Mouse (Mus musculus): Measurements from ENCODE around the gene Gm11437. TPM values are rescaled to one million over a fixed set of nuclear protein-coding genes. Genes with fewer than 3 reads are reported as not detected.

Gm11437 gene
- total RNA-seq, 2 experiments from 2014 or later = not detected

DNA sequence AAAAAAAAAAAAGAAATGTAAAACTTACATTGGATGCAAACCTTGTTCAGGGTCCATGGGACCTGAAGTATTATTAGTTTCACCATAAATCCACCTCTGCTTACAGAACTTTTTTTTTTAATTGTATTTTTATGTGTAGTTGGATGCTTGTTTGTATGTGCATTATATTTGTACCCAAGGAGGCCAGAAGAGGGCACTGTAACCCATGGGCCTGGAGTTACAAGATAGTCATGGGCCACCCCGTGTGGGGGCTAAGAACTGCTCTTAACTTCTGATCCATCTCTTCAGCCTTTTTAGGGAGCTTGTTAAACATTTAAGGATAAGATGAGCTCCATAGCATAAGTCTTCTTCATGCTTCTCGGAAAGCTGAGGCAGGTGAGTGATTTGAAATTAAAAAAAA is 16.4 kb downstream of the Gm11437 start:
- DNase-seq (ENCODE audit: low spot score in 2 of 2) = no peak
- intact Hi-C loops (cut with DNase I) = no loop called here

DNA sequence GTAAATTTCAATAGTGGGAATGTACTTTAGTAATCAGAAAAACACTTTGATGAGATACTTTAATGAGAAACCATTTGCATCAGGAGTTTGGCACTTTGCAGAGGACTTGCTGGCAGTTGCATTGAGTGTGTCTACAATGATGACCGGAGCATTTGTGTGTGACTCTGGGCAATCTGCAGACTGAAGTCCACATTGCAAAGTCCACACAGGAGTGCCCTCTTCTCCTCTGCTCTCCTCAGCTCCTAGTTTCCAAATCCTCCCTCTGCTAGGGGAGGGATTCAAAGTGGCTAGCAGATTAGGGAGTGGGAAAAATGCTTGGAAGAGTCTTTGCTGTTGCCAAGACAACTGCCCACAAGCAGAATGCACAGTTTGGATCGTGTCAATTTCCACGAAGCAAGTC is 21.2 kb downstream of the Gm11437 start:
- no peak for DNase-seq (ENCODE audit: low spot score in 2 of 2)
- intact Hi-C loops (cut with DNase I) = no loop called here

DNA sequence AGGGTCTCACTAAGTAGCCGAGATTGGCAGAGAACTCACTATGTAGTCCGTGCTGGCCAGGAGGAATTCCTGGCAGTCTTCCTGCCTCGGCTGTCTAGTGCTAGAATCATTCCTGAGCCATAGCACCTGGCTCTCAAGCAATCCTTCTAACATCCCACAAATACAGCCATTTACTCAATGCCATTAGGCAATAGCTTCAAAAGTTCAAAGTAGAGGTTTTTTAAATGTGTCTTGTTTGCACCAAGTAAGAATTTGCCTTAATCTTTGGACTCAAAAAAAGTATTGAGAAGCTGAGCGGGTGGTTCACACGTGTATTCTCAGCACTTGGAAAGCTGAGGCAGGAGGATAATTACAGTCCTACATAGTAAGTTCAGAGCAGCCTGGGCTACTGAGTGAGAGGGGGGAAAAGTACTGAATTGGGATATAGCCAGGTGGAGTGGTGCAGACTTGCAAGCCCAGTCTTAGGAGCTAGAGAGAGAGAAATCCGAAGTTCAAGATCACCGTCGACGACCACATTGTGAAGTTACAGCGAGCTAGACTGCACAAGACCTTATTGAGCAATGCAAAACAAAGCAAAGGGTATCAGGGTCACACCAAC is 22.0 kb downstream of the Gm11437 start:
- no peak for DNase-seq (ENCODE audit: low spot score in 2 of 2)

DNA sequence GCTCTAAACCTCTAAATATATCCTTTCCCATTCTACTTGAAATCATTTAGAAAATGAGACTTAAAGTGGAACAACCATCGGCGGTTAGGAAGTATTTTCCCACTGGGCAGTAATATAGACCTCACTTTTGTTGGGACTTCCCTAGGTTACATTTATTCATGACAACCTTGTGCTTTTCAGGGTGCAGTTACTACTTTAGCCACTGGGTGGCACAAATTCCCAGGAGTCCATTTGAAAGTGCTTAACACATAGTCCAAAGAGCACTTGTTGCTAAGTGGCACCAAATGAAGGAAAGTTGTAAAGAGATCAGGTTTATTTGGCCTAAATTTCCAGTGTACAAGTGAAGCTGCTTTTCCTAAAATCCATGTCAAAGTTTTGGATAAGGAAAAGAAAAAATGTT is 25.5 kb downstream of the Gm11437 start:
- intact Hi-C loops (cut with DNase I) = no loop called here

More for the DNA sequence above, 22.0 kb downstream of the Gm11437 start:
- intact Hi-C loops (cut with DNase I) = no loop called here

DNA sequence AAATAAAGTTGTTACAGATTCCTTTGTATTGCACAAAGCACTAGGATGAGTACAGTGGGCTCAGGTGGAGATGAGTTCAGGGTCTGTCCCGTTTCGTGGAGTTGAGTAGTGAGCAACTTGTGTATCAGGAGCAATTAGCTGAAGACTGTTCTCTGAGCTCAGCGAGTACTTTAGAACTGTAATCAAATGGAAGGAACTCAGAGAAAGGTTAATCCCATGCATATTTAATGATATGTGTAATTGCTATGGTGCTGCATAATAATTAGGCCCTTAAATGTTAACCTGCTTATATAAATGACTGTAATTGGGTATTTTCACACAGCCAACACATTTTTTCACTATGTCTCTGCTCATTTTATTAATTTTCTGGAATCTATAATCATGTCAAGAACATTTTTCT is 30.8 kb downstream of the Gm11437 start:
- DNase-seq (ENCODE audit: low spot score in 2 of 2) = no peak
- intact Hi-C loops (cut with DNase I) = no loop called here

More for the DNA sequence above, 25.5 kb downstream of the Gm11437 start:
- peak; percentile 63 to 78 for DNase-seq (ENCODE audit: low spot score in 2 of 2)

DNA sequence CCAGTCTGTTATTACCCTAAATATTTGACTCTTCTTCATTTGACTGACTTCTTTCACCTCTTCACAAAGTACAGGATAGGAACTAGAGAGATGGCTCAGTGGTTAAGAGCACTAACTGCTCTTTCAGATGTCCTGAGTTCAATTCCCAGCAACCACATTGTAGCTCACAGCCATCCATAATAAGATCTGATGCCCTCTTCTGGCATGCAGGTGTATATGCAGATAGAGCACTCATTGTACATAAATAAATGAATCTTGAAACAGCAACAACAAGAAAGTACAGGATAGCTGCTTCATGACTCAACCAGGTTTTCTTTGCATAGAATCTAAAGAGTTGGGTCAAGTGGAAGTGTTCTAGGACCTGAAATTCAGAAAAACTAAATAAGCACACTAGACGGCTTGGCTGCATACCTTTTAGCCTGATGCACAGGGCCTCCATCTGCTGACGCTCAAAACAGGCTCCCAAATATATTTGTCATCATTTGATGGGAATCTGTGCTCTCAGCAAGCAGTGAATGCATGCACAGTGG is 32.9 kb downstream of the Gm11437 start:
- DNase-seq (ENCODE audit: low spot score in 2 of 2) = no peak
- intact Hi-C loops (cut with DNase I) = no loop called here

DNA sequence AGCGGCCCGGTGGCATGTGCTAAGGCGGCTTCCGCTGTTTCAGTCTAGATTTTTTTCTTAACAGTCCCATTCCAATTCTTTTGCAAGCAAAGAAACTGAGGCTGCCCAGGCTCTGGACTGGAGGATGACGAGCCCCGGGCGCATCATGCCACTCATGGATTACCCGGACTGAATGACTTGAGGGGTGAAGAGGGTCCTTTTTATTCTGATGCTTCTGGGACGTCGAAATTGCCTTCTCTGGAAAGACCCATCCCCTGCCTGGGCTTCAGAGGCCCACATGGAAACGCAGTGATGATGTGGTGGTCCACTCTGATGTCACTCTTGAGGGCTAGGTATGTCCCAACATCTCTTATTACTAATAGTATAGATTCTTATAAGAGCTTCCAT is 37.5 kb downstream of the Gm11437 start:
- no peak for DNase-seq (ENCODE audit: low spot score in 2 of 2)
- intact Hi-C loops (cut with DNase I) = loop anchor here (5.0 kb wide), 1 partner anchor 48 kb away; no protein-coding TSS in a partner anchor

DNA sequence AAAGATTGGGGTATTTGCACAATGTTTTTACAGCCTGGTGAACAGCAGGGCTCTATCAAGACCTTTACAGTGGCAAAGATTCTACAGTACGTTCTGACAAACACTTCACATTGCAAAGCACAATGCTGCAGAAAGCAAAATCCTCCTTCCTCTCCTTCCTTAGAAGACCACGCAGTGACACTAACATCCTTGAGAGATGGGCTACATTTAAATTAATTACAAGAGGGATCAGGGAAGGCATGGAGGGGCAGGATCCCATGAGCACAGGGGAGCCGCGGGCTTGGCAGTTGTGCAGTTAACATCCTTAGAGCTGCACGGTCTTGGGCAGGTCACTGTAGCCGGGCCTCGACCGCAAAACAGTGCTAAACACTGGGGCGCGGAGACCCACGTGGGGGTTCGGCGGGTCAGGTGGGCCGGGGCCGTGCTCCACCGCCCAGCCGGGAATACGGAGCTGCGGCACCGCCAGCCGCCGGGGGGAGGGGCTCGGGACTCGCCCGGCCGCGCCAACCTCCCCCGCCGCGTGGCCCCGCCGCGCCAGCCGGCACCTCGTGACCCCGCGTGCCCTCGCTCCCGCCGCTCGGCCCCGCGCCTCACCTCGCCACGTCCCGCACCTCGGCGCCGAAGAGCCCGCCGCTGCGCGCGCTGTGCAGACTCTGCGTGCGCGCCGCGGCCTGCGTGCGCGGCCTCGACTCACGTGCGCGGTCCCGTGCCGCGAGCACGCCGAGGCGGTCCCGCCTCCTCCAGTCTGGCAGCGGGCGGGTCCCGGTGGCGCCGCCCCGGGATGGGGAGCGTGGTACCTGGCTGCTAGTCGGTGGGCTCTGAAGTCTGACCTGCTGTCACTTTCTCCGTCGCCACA is 38.1 kb downstream of the Gm11437 start, which contains the start of the genes Tada2a and Acaca:
Gene Tada2a (minus strand): TSS at position 658 of the 856 bp plus-strand sequence.
Gene Acaca (plus strand): TSS at position 730 of the 856 bp plus-strand sequence.
- intact Hi-C loops (cut with DNase I) = loop anchor here (5.0 kb wide), 1 partner anchor 48 kb away; no protein-coding TSS in a partner anchor
- DNase-seq (ENCODE audit: low spot score in 2 of 2) = peak; percentile 75 to 76

DNA sequence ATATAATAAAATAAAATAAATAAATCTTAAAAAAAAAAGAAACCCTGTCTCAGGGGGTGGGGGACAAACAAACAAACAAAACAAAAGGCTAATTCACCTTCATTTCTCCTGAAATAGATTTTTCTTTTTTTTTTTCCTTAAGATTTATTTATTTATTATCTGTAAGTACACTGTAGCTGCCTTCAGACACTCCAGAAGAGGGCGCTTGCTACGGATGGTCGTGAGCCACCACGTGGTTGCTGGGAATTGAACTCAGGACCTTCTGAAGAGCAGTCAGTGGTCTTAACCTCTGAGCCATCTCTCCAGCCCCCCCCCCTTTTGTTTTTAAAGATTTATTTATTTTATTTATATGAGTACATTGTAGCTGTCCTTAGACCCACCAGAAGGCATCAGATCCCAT is 39.3 kb downstream of the Gm11437 start:
- intact Hi-C loops (cut with DNase I) = loop anchor here (5.0 kb wide), 1 partner anchor 49 kb away; no protein-coding TSS in a partner anchor

DNA sequence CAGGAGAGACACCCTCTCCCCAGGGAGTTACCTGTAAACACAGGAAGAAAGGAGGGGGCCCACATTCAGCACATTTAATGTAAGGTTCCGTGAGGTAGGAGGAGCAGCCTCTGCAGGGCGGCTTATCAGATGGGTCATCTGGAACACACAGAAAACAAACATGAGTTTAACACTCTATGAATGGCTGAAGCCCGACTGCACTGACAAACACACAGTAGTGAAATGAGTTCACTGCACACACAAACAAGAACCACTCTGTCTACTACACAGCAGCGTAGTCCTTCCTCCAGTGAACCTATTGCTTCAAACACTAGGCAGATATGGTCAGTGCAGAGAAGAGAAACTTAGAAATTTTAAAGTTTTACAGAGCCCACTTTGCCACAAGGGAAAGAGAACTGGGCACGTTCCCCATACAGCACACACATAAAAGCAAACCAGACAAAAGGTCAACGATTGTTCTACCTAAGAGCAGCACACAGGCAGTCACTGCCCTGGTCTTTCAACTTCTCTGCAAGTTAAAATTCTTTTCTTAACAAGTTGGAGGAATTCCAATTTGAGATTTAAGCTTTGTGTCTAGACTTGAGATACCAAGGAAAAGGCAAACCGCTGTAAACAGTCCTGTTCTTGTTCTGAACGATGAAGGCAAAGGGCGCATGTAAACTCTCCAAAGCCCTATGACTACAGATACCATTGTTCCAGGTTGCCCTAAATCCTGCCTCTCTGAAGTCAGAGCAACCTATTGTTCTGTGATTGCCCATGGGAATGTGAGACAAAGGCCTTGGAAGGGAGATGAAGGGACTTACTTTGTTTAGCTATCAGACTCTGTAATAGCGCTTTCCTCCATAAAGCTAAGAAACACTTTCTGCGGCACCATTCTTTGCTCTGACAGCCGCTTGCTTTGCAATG is 46.0 kb downstream of the Gm11437 start:
- no peak for DNase-seq (ENCODE audit: low spot score in 2 of 2)
- intact Hi-C loops (cut with DNase I) = no loop called here

More for the DNA sequence above, 39.3 kb downstream of the Gm11437 start:
- DNase-seq (ENCODE audit: low spot score in 2 of 2) = no peak

DNA sequence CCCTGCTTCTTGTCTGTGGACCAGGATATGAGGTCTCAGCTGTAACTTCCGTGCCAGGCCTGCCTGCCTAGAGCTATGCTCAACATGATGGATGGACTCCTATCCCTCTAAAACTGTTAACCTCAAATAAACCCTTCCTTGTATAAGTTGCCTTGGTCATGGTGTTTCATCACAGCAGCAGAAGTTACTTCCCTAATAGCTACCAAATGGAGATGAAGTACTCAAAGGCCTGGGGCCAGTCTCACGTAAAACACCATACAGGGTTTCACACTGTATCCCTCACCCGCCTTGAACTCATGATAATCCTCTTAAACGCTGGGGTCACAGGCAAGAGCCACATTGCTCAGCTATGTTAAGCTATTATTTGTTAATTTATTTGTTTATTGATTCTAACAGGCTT is 49.8 kb downstream of the Gm11437 start:
- no peak for DNase-seq (ENCODE audit: low spot score in 2 of 2)
- intact Hi-C loops (cut with DNase I) = no loop called here

DNA sequence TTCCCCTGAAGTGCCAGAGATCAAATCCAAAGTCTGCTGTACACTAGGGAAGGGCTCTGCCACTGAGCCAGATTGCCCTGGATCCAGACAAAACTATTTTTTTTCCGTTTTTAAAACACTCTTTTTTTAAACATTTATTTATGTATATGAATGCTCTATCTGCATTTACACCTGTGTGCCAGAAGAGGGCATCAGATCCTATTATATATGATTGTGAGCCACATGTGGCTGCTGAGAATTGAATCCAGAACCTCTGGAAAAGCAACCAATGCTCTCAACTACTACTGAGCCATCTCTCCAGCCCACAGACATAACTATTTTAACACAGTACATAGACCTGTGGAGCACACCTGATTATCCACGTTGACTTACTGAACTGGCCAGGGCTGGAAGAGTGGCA is 51.1 kb downstream of the Gm11437 start:
- intact Hi-C loops (cut with DNase I) = no loop called here
- DNase-seq (ENCODE audit: low spot score in 2 of 2) = no peak

DNA sequence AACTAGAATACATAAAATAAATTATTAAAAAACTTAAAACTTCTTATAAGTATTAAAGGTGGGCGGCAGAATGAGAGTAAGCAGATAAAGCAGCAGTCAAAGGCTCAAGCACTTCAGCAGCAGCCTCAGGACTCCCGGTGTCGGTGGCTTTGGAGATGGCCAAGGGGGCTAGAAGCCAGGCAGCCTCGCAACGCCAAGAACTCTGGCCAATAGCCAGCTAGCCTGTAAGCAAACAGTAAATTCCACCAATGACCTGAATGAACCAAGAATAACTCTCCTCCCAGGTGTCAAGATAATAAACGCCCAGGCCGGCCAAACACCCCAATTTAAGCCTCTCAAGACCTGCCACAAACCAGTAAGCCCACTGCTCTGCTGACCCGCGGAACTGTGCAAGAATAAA is 51.6 kb downstream of the Gm11437 start:
- no peak for DNase-seq (ENCODE audit: low spot score in 2 of 2)
- intact Hi-C loops (cut with DNase I) = no loop called here

DNA sequence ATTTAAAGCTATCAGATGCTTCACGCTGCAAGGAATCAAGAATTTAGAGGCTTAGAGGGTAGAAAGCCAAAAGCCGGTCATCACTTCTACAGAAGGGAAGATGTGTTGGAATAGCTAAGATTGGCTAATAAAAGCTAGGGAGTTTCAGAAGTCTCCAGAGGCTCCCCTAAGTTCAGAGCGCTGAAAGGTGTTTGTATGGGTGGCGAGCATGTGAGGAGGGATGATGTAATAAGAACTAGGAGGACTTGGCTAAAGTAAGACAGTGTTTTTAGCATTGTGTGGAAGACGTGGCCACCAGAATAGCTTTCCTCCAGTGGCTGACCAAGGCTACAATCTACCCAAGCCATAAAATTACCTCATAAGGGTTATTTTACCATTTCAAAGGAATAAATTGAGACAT is 53.7 kb downstream of the Gm11437 start:
- DNase-seq (ENCODE audit: low spot score in 2 of 2) = no peak
- intact Hi-C loops (cut with DNase I) = no loop called here

DNA sequence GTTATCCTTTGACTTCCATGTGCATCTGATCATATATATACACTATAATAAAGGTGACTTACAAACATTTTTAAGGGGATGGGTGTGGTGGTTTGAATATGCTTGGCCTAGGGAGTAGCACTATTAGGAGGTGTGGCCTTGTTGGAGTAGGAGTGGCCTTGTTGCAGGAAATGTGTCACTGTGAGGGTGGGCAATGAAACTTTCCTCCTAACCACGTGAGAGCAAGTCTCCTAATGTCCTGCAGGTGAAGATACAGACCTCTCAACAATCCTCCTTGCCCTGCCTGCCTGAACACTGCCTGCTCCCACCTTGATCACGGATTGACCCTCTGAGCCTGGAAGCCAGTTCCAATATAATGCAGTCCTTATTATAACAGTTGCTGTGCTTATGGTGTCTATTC is 60.1 kb downstream of the Gm11437 start:
- intact Hi-C loops (cut with DNase I) = no loop called here
- DNase-seq (ENCODE audit: low spot score in 2 of 2) = no peak

DNA sequence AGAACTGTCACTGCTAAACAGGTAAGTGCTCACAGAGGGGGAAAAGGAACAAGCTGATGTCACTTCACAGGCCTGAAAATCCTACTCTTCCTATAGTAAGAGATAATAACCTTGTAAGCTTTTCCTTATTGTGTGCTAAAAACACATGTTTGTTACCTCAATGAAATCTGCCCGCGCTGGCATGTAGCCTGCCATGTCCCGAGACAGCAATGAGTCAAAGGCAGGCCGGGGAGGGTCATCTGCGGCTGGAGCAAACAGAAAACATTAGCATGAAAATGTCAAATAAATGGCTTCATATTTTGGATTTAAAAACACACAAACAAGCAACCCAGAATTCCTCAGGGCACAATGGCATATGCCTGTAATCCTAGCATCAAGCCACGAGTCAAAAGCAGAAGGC is 63.2 kb downstream of the Gm11437 start:
- intact Hi-C loops (cut with DNase I) = no loop called here
- DNase-seq (ENCODE audit: low spot score in 2 of 2) = no peak

DNA sequence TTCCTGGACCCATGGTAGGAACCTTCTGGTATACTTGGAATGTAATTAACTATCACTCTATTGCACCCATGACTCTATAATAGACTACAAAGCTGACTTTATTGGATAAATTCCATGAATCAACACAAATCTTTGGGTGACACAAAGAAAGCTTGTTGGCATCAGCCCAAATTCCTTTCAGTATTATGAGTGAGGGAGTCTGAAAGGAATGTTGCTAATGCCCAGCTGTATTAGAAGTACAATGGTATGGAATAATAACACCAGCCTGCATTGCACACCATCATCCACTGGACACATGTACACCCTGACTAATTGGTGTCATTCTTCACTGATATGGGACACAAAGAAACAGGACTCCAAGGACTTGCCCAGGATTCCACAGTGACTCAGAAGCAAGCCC is 66.1 kb downstream of the Gm11437 start:
- DNase-seq (ENCODE audit: low spot score in 2 of 2) = no peak
- intact Hi-C loops (cut with DNase I) = no loop called here
